Mouse (Mus musculus) limb, embryonic 13.5 days (tissue): ENCODE results near the gene Cyp2s1. TPM values are rescaled to one million over a fixed set of nuclear protein-coding genes. Genes with fewer than 3 reads are reported as not detected.
A peak's percentile ranks its signal among the peaks of the same experiment; 100 is the strongest.

Experiments used
- ATAC-seq: fragments of 200-750 bp; cut with Nextera tagmentation; 2 replicates; pipeline ENCODE4 v1.8.0; 2017; ENCODE audit warnings: low read depth, moderate number of reproducible peaks, moderate TSS enrichment; ENCODE audit not compliant: low FRiP score
- H3K27ac ChIP-seq: fragments of 300-500 bp; sonication (generic); 2 replicates; pipeline ENCODE4 v1.5.1; 2015; ENCODE audit warnings: inconsistent platforms, mild to moderate bottlenecking, moderate library complexity
- H3K27me3 ChIP-seq: fragments of 300-500 bp; sonication (generic); 2 replicates; pipeline ENCODE4 v1.6.1; 2015; ENCODE audit warnings: mild to moderate bottlenecking, inconsistent platforms
- H3K36me3 ChIP-seq: fragments of 300-500 bp; sonication (generic); 2 replicates; pipeline ENCODE4 v1.6.1; 2015; ENCODE audit warnings: inconsistent platforms, mild to moderate bottlenecking, moderate library complexity
- H3K4me1 ChIP-seq: fragments of 300-500 bp; sonication (generic); 2 replicates; pipeline ENCODE4 v1.6.1; 2015; ENCODE audit warnings: inconsistent platforms
- H3K4me2 ChIP-seq: fragments of 300-500 bp; sonication (generic); replicated peaks from 2 replicates; pipeline ENCODE4 v1.6.1; 2015; ENCODE audit warnings: inconsistent platforms, mild to moderate bottlenecking, moderate library complexity
- H3K4me3 ChIP-seq: fragments of 300-500 bp; sonication (generic); 2 replicates; pipeline ENCODE4 v1.5.1; 2015; ENCODE audit warnings: moderate library complexity, mild to moderate bottlenecking, inconsistent platforms
- H3K9ac ChIP-seq: fragments of 300-500 bp; sonication (generic); 2 replicates; pipeline ENCODE4 v1.6.1; 2015; ENCODE audit warnings: mild to moderate bottlenecking, inconsistent platforms
- H3K9me3 ChIP-seq: fragments of 300-500 bp; sonication (generic); 2 replicates; pipeline ENCODE4 v1.6.1; 2016; ENCODE audit warnings: inconsistent platforms
- WGBS: fragments of 180-500 bp; shearing (Covaris S2); methylation state at CpG from one replicate; pipeline ENCODE4 v1.1.7; 2015; 5-methylcytosine and 5-hydroxymethylcytosine counted together
- polyA plus RNA-seq: library from polyadenylated mRNA; unstranded; fragments of >200 nt; fragmentation: Nextera tagmentation; extraction: Ambion mirVana; gene quantifications from 2 replicates; pipeline ENCODE4 v1.2.1, GENCODE M21; 2015

Gene Cyp2s1
- polyA plus RNA-seq, 1 experiment from 2014 or later = 1.8 TPM

DNA sequence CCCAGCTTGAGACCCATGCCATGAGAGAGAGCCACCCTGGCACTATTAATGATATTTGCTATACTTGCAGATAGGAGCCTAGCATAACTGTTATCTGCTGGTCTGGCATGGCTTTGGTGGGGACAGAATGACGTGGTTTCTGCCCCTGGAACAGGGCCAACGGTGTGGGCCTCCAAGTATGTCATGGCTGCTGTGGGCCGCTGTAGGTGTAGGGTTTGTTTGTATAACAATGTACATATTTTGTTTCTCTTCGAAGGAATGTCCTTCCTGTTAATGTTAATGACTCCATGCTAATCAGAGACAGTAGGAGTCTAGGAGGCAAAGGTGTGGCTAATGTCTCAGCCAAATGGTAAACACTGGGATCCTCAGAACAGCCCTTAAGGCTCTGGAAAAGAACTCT, 24.2 kb upstream of the Cyp2s1 start:
- H3K4me1 ChIP-seq = no peaks in the 10 kb centered on the region
- no peaks in the 10 kb centered on the region for H3K9me3 ChIP-seq
- no peaks in the 10 kb centered on the region for H3K36me3 ChIP-seq
- no peak overlapping the region for H3K9ac ChIP-seq
- no peak overlapping the region for H3K4me2 ChIP-seq
- no peaks in the 10 kb centered on the region for H3K27me3 ChIP-seq
- no peak for ATAC-seq
- no peak overlapping the region for H3K4me3 ChIP-seq
- H3K27ac ChIP-seq = no peak overlapping the region
- 71% methylated on average over 4 of the region's 4 CpGs for WGBS

DNA sequence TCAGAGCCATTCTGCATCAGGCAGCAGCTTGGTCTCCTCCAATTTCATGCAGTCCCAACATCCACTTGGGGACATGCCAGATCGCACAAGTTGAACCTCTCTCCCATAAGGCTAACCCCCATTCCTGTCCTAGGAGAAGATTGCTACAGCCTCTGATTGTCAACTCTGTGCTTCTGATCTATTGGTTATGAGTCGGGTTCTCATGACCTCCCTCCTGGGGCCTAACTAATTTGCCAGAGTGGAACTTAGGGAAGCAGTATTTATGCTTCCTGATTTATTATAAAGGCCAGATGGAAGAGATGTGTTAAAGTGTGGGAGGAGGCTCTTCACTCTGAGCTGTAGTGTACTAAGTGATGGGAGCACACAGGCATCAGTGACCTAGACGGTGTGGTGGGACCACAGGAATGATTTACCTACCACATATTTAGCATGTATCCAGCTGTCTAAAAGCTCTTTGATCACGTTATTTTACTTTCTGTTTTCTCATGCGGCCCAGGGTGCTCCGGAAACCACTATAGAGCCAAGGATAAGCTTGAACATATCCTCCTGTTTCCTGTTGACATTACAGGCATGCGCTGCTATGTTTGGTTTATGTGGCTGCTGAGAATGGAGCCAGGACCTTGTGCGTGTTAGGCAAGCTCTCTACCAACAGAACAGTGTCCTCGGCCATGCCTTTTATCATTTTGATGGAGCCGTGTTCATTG, 18.6 kb upstream of the Cyp2s1 start:
- H3K9me3 ChIP-seq = no peaks in the 10 kb centered on the region
- H3K36me3 ChIP-seq = no peaks in the 10 kb centered on the region
- H3K4me1 ChIP-seq = peaks cover 7% of the 10 kb centered on the region
- no peak overlapping the region for H3K9ac ChIP-seq
- H3K4me3 ChIP-seq = no peak overlapping the region
- H3K27me3 ChIP-seq = no peaks in the 10 kb centered on the region
- whole genome bisulfite sequencing = 74% methylated on average over 10 of the region's 10 CpGs
- no peak for ATAC-seq
- H3K27ac ChIP-seq = no peak overlapping the region
- no peak overlapping the region for H3K4me2 ChIP-seq

DNA sequence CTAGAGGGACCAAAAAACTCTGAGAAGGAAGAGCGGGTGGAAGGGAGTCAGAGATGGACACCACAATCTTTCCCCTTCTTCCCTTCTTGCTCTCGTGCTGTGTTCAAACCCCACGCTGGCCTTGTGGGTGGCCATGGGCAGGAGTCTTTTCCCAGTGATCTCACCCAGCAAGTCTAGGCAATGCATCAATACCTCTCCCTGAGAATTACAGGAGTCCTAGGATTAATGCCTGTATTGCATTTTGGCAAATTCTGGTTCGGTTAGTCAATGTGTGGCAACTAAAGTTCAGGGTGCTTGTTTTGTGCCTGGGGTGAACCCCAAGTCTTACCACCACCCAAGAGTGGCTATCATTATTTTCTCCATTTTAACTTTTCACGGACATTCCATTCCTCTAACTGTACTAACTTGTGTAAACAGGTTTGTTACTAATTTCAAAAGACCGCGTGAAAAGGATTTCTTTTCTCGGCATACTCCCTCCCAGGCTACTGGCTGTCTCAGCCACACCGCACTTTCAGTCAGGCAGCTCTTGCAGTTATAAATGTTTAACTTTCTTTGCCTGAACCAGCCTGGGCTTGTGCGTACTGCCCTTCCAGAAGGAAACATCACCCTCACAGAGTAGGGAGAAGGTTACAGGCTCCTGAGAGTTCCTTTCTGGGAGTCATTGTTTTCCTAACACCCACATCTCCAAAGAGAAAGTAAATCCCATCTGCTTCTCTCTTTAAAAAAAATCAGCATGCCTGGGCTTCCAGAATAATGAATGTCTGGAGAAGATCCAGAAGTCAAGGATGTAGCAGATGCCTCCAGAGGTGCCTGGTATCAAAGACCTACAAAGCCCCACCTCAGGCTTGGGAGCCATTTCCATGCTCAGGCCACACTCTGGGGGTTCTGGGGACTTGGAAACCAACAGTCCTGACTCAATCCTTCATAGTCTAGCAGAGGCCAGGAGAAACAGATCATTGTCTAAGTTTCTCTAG, 15.1 kb upstream of the Cyp2s1 start:
- no peak overlapping the region for H3K27ac ChIP-seq
- WGBS = 77% methylated on average over 10 of the region's 10 CpGs
- no peak for ATAC-seq
- peaks cover 25% of the 10 kb centered on the region for H3K4me1 ChIP-seq
- H3K27me3 ChIP-seq = no peaks in the 10 kb centered on the region
- no peak overlapping the region for H3K4me3 ChIP-seq
- no peak overlapping the region for H3K9ac ChIP-seq
- no peaks in the 10 kb centered on the region for H3K36me3 ChIP-seq
- H3K4me2 ChIP-seq = no peak overlapping the region
- no peaks in the 10 kb centered on the region for H3K9me3 ChIP-seq

DNA sequence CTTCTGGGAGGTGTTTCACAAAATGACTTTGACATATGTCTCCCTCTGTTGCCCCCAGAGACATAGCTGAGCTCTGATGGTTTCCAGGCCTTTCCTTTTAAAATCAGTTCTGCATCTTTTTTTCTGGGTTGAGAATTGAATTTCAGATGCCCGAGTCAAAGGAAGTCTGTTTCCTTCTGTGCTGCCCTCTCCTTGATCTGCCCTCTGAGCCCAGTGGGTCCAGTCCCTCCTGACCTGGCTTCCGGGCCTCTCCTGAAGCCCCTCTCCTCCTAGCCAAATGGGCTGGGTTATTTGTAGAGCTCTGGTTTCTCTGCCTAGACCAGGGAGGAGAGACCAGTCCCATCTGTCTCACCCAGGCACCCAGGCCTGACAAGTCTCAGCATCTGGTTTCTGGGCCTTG, 13.5 kb upstream of the Cyp2s1 start:
- Histone ChIP-seq H3K4me1 (peaks cover 29% of the 10 kb centered on the region), H3K4me3 (no peak overlapping the region), H3K27me3 (no peaks in the 10 kb centered on the region), H3K9ac (no peak overlapping the region), H3K9me3 (no peaks in the 10 kb centered on the region), H3K27ac (peak overlapping the region; percentile 58), H3K4me2 (no peak overlapping the region), H3K36me3 (no peaks in the 10 kb centered on the region)
- no peak for ATAC-seq
- 14% methylated on average over 2 of the region's 2 CpGs for WGBS

DNA sequence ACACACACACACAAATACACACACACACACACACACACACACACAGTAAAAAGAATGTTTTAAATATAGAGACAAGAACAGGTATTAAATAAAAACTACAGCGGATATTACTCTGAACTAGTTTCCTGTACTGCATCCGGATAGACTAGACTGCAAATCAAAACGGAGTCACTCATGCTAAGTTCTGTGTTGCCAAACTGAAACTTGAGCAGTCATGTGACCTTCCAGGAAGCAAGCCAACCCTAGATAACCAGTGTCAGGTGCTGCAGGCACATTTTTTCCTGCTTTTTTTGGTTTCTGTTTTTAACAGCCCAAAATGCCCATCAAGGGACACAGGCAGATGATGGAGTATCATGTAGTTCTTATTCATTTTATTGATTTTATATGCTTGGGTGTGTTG, 10.5 kb upstream of the Cyp2s1 start:
- Histone ChIP-seq H3K27me3 (no peaks in the 10 kb centered on the region), H3K9me3 (no peaks in the 10 kb centered on the region), H3K4me3 (no peak overlapping the region), H3K36me3 (no peaks in the 10 kb centered on the region), H3K4me1 (peaks cover 28% of the 10 kb centered on the region), H3K4me2 (0 out of 2 replicates have a peak overlapping the region, but pooled peaks have one; percentile 4), H3K9ac (no peak overlapping the region), H3K27ac (peak overlapping the region; percentile 48; the same call in 1 of the 2 replicates)
- ATAC-seq = peak; percentile 89
- whole genome bisulfite sequencing = 20% methylated on average over 3 of the region's 3 CpGs

DNA sequence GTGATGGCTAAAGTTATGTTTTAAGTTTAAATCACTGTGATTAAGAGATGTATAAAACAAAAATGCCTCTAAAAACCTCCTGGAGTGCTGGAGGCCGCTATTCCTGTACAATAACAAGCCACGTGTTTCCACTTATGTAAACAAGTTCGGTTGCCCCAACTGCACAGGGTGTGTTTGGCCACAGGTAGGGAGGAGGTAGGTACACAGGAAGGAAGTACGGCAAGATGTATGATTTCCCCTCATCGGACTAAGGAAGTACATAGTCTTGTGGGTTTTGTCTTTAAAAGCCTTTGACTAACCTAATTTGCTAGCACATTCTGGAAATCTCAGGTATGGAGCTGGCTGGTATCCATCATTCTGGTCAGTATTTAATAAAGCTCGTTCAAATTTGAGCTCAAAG, 9.3 kb upstream of the Cyp2s1 start:
- no peak for ATAC-seq
- 54% methylated on average over 6 of the region's 6 CpGs for WGBS
- H3K9ac ChIP-seq = no peak overlapping the region
- H3K4me2 ChIP-seq = no peak overlapping the region
- H3K4me1 ChIP-seq = peaks cover 26% of the 10 kb centered on the region
- H3K9me3 ChIP-seq = no peaks in the 10 kb centered on the region
- H3K36me3 ChIP-seq = no peaks in the 10 kb centered on the region
- no peaks in the 10 kb centered on the region for H3K27me3 ChIP-seq
- H3K27ac ChIP-seq = no peak overlapping the region
- H3K4me3 ChIP-seq = no peak overlapping the region

DNA sequence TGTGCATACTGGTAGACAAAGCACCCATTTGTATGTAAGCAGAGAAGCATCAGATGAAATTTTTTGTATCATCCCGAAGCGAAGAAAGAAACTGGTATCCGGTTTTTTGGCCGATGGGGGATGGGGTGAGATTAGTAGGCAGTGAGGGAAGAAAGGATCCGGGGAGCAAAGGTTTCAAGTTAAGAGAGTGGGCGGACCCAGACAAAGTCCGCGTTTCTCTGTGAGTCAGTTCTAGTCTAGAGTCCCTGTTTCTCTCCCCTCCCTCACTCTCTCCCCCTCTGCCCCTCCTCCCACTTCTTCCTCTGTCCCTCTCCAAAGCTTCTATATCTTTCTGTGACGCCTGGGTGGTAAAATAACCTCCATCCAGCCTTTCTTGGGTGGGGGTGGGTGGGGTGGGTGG, 8.3 kb upstream of the Cyp2s1 start:
- no peak for ATAC-seq
- H3K27me3 ChIP-seq = no peaks in the 10 kb centered on the region
- no peak overlapping the region for H3K27ac ChIP-seq
- H3K4me2 ChIP-seq = no peak overlapping the region
- H3K36me3 ChIP-seq = no peaks in the 10 kb centered on the region
- H3K9me3 ChIP-seq = no peaks in the 10 kb centered on the region
- peaks cover 19% of the 10 kb centered on the region for H3K4me1 ChIP-seq
- H3K4me3 ChIP-seq = no peak overlapping the region
- H3K9ac ChIP-seq = no peak overlapping the region
- 50% methylated on average over 9 of the region's 9 CpGs for WGBS

DNA sequence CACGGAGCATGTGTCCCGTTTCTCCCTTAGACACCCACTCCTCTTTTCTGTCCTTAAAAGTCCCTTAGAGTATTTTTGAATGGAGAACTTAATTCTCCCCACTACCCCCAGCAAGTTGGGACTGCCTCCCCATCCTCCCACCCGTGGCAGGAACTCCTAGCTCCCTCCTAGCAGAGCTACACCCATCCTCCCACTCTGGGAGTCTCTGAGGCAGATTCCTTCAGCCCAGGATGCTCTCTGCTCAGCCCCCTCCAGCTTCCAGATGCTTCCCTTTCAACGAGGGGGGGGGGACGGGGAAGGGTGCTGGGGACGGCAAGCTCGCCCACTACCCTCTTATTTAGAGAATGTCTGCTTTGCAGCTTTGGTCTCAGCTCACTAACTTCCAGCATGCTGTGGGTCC, 1.1 kb downstream of the Cyp2s1 start:
- H3K9ac ChIP-seq = peak overlapping the region; percentile 71; the same call in 1 of the 2 replicates
- no peak for ATAC-seq
- H3K9me3 ChIP-seq = no peaks in the 10 kb centered on the region
- H3K27ac ChIP-seq = no peak overlapping the region
- H3K4me2 ChIP-seq = peak overlapping the region; percentile 93
- 16% methylated on average over 7 of the region's 7 CpGs for WGBS
- H3K4me1 ChIP-seq = peaks cover 17% of the 10 kb centered on the region
- H3K27me3 ChIP-seq = peaks cover 33% of the 10 kb centered on the region
- H3K36me3 ChIP-seq = no peaks in the 10 kb centered on the region
- peak overlapping the region; percentile 51 for H3K4me3 ChIP-seq

DNA sequence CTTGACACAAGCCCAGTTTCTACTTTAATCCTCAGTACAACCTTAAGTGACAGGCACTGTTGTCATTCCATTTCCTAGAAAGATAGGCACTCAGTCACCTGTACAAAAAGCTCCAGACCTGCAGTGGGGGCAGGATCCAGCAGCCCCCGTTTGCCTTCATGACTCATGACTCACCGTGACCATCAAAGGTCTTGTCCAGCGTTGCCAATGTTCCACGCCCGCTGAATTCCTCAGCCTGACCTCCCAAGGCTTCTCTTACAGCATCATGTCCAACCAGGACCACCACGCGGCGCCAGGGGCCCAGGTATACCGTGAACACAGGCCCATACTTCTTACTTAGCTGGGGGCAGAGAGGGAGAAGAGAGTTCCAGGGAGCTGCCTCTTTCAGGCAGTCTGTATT, 2.0 kb downstream of the Cyp2s1 start:
- Histone ChIP-seq H3K9me3 (no peaks in the 10 kb centered on the region), H3K4me1 (peaks cover 17% of the 10 kb centered on the region), H3K27ac (no peak overlapping the region), H3K36me3 (no peaks in the 10 kb centered on the region), H3K27me3 (peaks cover 33% of the 10 kb centered on the region), H3K4me3 (no peak overlapping the region), H3K4me2 (no peak overlapping the region), H3K9ac (no peak overlapping the region)
- WGBS = 82% methylated on average over 9 of the region's 9 CpGs
- no peak for ATAC-seq

DNA sequence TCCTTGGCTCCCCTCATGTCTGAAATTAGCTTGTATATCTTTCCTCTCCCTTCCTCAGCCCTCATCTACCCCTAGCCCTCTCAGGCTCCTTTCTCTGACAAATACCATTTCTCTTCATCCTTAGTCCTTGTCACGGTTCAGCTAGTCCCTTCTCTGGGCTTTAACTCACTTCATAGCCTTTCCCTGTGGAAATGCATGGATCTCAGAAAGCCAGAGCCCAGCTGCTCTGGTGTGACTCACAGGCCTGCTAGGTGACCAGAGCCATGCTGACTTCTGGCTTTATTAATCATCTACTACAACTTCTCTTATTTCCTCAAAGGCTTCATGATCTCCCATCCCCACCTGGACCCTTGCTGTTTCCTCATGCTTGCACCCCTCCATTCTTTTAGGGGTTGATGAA, 4.5 kb downstream of the Cyp2s1 start:
- H3K4me3 ChIP-seq = no peak overlapping the region
- peaks cover 29% of the 10 kb centered on the region for H3K27me3 ChIP-seq
- no peak overlapping the region for H3K9ac ChIP-seq
- H3K27ac ChIP-seq = no peak overlapping the region
- ATAC-seq = no peak
- peaks cover 17% of the 10 kb centered on the region for H3K4me1 ChIP-seq
- H3K9me3 ChIP-seq = no peaks in the 10 kb centered on the region
- WGBS = 71% methylated on average over 1 of the region's 1 CpGs
- no peak overlapping the region for H3K4me2 ChIP-seq
- no peaks in the 10 kb centered on the region for H3K36me3 ChIP-seq

DNA sequence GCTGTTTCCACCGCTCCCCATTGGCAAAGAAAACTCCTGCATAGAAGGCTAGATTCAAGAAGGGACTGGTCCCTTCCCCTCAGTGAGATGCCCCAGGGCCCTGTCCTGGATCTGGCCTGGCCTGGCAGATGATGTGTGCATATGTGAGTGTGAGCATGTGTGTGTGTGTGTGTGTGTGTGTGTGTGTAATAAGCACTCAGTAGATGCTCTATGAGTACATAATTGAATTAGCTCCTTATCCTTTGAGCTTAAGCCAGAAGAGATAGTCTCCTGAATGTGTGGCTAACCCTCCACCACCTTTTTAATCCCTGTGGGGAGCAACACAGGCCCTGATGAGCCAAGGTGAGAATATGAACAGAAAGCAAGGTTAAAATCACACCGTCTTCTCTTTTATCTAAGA, 5.0 kb downstream of the Cyp2s1 start:
- Histone ChIP-seq H3K4me2 (no peak overlapping the region), H3K4me1 (peaks cover 14% of the 10 kb centered on the region), H3K27me3 (peaks cover 24% of the 10 kb centered on the region), H3K36me3 (no peaks in the 10 kb centered on the region), H3K9ac (no peak overlapping the region), H3K9me3 (no peaks in the 10 kb centered on the region), H3K27ac (no peak overlapping the region), H3K4me3 (no peak overlapping the region)
- ATAC-seq = no peak
- WGBS = 73% methylated on average over 2 of the region's 2 CpGs

DNA sequence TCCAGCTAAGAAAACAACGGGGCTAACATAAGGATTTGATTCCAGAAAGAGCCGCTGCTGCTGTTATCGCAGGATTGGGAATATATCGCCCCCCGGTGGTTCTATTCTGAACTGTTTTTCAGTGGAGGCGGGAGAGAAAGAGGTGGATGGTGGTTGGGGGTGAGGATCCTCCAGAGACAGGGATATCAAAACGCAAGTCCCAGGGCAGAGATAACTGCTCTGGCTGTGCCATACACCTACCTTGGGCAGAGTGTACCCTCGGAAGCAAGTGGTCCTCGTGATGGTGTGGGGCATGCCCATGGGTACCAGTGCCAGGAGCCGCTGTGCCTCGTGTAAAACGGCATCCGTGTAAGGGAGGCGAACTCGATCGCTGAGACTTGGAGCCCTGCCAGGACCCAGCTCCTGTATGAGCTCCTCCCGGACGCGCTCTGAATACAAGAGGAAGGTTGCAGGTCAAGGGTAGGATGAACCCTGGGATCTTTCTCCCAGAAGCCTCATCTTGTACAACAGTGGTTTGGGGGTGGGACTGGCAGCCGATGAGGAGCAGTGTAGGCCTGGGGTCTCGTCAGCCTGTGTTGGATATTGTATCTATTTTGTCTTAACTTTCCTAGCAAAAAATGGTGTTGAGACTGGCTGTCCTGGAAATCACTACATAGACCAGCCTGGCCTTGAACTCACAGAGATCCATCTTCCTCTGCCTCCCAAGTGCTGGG, 10.9 kb downstream of the Cyp2s1 start:
- Histone ChIP-seq H3K4me1 (peaks cover 25% of the 10 kb centered on the region), H3K27me3 (no peaks in the 10 kb centered on the region), H3K27ac (no peak overlapping the region), H3K9ac (peak overlapping the region; percentile 39; the same call in 1 of the 2 replicates), H3K36me3 (no peaks in the 10 kb centered on the region), H3K4me3 (peak overlapping the region; percentile 26), H3K9me3 (no peaks in the 10 kb centered on the region), H3K4me2 (peak overlapping the region; percentile 53)
- 24% methylated on average over 21 of the region's 21 CpGs for WGBS
- peak; percentile 21; the same call in 1 of the 2 replicates for ATAC-seq
